Mouse (Mus musculus) thymus, adult 2 months (tissue): ENCODE measurements around the gene Fscn2. TPM values are rescaled to one million over a fixed set of nuclear protein-coding genes. Genes with fewer than 3 reads are reported as not detected.

Experiments used
- DNase-seq: peaks from one replicate; pipeline ENCODE4 v3.0.0; 2021
- H3K27ac ChIP-seq: fragments of 200-500 bp; 2 replicates; pipeline ENCODE4 v1.5.1; 2012; ENCODE audit warnings: low read length, control low read depth; ENCODE audit not compliant: control insufficient read depth, insufficient read depth
- H3K27me3 ChIP-seq: fragments of 200-500 bp; 2 replicates; pipeline ENCODE4 v1.6.1; 2012; ENCODE audit warnings: mild to moderate bottlenecking, low read length, moderate library complexity, mixed read lengths; ENCODE audit not compliant: control insufficient read depth, insufficient read depth
- H3K36me3 ChIP-seq: fragments of 200-500 bp; 2 replicates; pipeline ENCODE4 v1.6.1; 2012; ENCODE audit warnings: mild to moderate bottlenecking, low read length, moderate library complexity; ENCODE audit not compliant: control insufficient read depth, insufficient read depth
- H3K4me1 ChIP-seq: fragments of 200-500 bp; replicated peaks from 2 replicates; pipeline ENCODE4 v1.6.1; 2012; ENCODE audit warnings: low read length; ENCODE audit not compliant: control insufficient read depth, insufficient read depth
- H3K4me3 ChIP-seq: fragments of 200-500 bp; 2 replicates; pipeline ENCODE4 v1.5.1; 2012; ENCODE audit warnings: mild to moderate bottlenecking, low read length, control low read depth, moderate library complexity; ENCODE audit not compliant: control insufficient read depth, insufficient read depth
- CTCF ChIP-seq: fragments of 200-500 bp; IDR thresholded peaks from 2 replicates; pipeline ENCODE4 v1.5.1; 2012; ENCODE audit warnings: mild to moderate bottlenecking, control low read depth, low read length, moderate library complexity, borderline replicate concordance; ENCODE audit not compliant: control insufficient read depth, poor library complexity, insufficient read depth; ENCODE audit errors: extremely low read depth
- POLR2A ChIP-seq: fragments of 200-500 bp; IDR thresholded peaks from 2 replicates; pipeline ENCODE4 v1.6.1; 2012; ENCODE audit warnings: mild to moderate bottlenecking, low read length, control low read depth, moderate library complexity; ENCODE audit not compliant: control insufficient read depth, poor library complexity, insufficient read depth; ENCODE audit errors: extremely low read depth
- WGBS: fragments of 180-500 bp; shearing (Covaris S2); methylation state at CpG from one replicate; pipeline ENCODE4 v1.1.7; 2018; 5-methylcytosine and 5-hydroxymethylcytosine counted together
- polyA plus RNA-seq: library from polyadenylated mRNA; depleted of rRNA; stranded (reverse); fragments of >200 nt; gene quantifications from 2 replicates; pipeline ENCODE4 v1.2.3, GENCODE M21; 2012

The Fscn2 gene
- polyA plus RNA-seq, 1 experiment, result 0.19 TPM

- Histone ChIP-seq H3K27ac (peak overlapping the region; percentile 72), H3K27me3 (no peaks in the 10 kb centered on the region), H3K4me1 (peaks cover 20% of the 10 kb centered on the region), H3K4me3 (peak overlapping the region; percentile 57), H3K36me3 (no peaks in the 10 kb centered on the region)
- under 1% methylated on average over 37 of the region's 37 CpGs for WGBS
- DNase-seq, result peak; percentile 90
- TF ChIP-seq CTCF (peak; percentile 49; the same call in 1 of the 2 replicates), POLR2A (peak; percentile 84)
Observed at GRCm38 (mm10) chr11:120315832-120316689, 45.3 kb upstream of the Fscn2 start.

GRCm38 (mm10) chr11:120316690-120317254, 44.6 kb upstream of the Fscn2 start:
- H3K4me3 ChIP-seq, result peak overlapping the region; percentile 57
- DNase-seq, result peak; percentile 58
- TF ChIP-seq CTCF (no peak), POLR2A (no peak)
- H3K4me1 ChIP-seq, result peaks cover 13% of the 10 kb centered on the region
- H3K27me3 ChIP-seq, result no peaks in the 10 kb centered on the region
- H3K27ac ChIP-seq, result peak overlapping the region; percentile 56; the same call in 1 of the 2 replicates
- WGBS, result 3% methylated on average over 13 of the region's 13 CpGs
- H3K36me3 ChIP-seq, result no peaks in the 10 kb centered on the region

- Histone ChIP-seq H3K36me3 (no peaks in the 10 kb centered on the region), H3K27ac (no peak overlapping the region), H3K4me1 (peaks cover 12% of the 10 kb centered on the region), H3K27me3 (no peaks in the 10 kb centered on the region), H3K4me3 (no peak overlapping the region)
- DNase-seq, result no peak
- 87% methylated on average over 7 of the region's 7 CpGs for WGBS
- TF ChIP-seq POLR2A, result no peak
- no peak for TF ChIP-seq CTCF
Observed at GRCm38 (mm10) chr11:120317456-120317855, 43.9 kb upstream of the Fscn2 start.

GRCm38 (mm10) chr11:120319310-120319709, 42.0 kb upstream of the Fscn2 start:
- no peak overlapping the region for H3K27ac ChIP-seq
- no peaks in the 10 kb centered on the region for H3K27me3 ChIP-seq
- DNase-seq, result no peak
- H3K36me3 ChIP-seq, result no peaks in the 10 kb centered on the region
- TF ChIP-seq POLR2A, result no peak
- TF ChIP-seq CTCF, result no peak
- peaks cover 12% of the 10 kb centered on the region for H3K4me1 ChIP-seq
- 92% methylated on average over 5 of the region's 5 CpGs for WGBS
- no peak overlapping the region for H3K4me3 ChIP-seq

GRCm38 (mm10) chr11:120320156-120320555, 41.2 kb upstream of the Fscn2 start:
- WGBS, result 97% methylated on average over 10 of the region's 10 CpGs
- no peak for TF ChIP-seq CTCF
- H3K36me3 ChIP-seq, result no peaks in the 10 kb centered on the region
- no peak overlapping the region for H3K4me3 ChIP-seq
- peaks cover 11% of the 10 kb centered on the region for H3K4me1 ChIP-seq
- no peaks in the 10 kb centered on the region for H3K27me3 ChIP-seq
- H3K27ac ChIP-seq, result no peak overlapping the region
- no peak for DNase-seq

GRCm38 (mm10) chr11:120335431-120336021, 25.8 kb upstream of the Fscn2 start:
- no peak for TF ChIP-seq POLR2A
- TF ChIP-seq CTCF, result no peak
- no peaks in the 10 kb centered on the region for H3K27me3 ChIP-seq
- H3K27ac ChIP-seq, result no peak overlapping the region
- no peaks in the 10 kb centered on the region for H3K36me3 ChIP-seq
- H3K4me1 ChIP-seq, result peaks cover 3% of the 10 kb centered on the region; the same call in 1 of the 2 replicates
- WGBS, result 85% methylated on average over 6 of the region's 6 CpGs
- DNase-seq, result no peak
- H3K4me3 ChIP-seq, result no peak overlapping the region
